Mouse (Mus musculus) erythroblast, embryonic 14.5 days (primary cell): Measurements from ENCODE around the gene Col1a1.
A peak's percentile ranks its signal among the peaks of the same experiment; 100 is the strongest.

Experiments used
- GATA1 ChIP-seq: IDR thresholded peaks from 2 replicates; pipeline ENCODE4 v1.6.1; 2012; ENCODE audit warnings: low read length, inconsistent platforms, mixed read lengths
- TAL1 ChIP-seq: IDR thresholded peaks from 3 replicates; pipeline ENCODE4 v1.6.1; 2012; ENCODE audit warnings: low read length, inconsistent platforms, mixed read lengths

DNA sequence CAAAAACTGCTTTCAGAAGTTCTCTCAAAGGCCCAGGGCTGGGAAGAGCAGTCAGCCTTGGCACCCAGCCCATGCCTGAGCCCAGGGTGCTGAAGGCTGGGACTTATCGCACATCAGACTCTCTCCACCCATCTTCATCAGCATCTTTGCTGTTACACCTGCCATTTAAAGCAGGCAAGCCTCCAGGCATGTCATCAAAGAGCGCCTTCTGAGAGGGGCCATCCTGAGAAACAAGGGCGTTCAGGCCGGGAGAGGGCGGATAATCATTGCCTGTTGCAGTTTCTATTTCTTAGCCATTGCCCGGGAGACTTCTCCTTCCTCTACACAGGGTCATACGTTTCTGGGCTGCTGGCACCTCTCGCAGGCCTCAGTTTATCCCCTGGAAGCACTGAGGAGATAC, 51.8 kb downstream of the Col1a1 start:
- TF ChIP-seq TAL1 (no peak), GATA1 (0 out of 2 replicates have a peak, but pooled peaks have one; percentile 15)
